In the genomic region with DNA sequence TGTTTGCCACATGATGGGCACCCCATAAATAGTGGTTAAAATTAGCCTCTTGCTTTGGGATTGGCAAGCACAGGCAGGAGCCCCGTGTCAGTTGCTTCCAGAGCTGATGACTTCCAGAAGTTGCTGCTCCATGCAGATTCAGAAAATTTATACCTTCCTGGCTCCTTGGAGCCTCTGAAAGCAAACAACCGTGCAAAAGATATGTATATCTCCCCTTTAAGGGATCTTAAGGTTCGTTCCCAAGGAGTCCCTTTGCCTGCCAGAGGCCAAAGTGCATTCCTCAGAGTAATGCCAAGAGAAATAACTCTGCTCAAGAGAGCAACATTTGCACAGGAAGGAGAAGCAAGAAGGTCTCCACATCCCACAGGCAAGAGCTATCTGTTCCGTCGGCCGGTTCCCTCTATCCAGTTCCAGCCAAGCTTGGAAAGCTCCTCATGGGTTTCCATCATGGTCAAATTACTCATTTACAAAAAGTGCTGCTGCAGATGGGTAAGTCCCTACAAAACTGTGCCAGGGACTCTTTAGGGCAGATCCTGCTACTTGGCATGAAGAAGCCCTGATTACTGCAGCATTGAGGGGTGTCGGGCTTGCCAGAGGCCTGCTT, we compare ENCODE assay signal across 11 mouse cellular contexts.
DNase-seq lines count a peak whose midpoint lies in the region; ATAC-seq and TF ChIP-seq lines count a peak whose summit lies in the region.
"Had no signal": no experiment of that assay in that cellular context is flagged by ENCODE, and none has a peak within 500 bp of the region (broad histone marks: within the 10 kb centered on the region; RNA-seq: fewer than 3 reads in every experiment).

No protein-coding gene starts in this region.

- peak overlapping the region; percentile 41; the same call in 1 of the 2 replicates for H3K27ac ChIP-seq in gastrocnemius, adult 2 months

- DNase-seq in lung, adult 18-20 months: peak; percentile 2 to 11
- no peak for DNase-seq in lung, postnatal 14 days
- DNase-seq in gastrocnemius, adult 2 months: peak; percentile 28
- DNase-seq in kidney, adult 11 months: peak; percentile 2
- peak; percentile 4 for DNase-seq in ovary, postnatal 36 days (ENCODE audit: low spot score)
- DNase-seq in left cerebral cortex, adult 11 months (ENCODE audit: low spot score): no peak
- no peak for DNase-seq in right cerebral cortex, postnatal 4 days
- DNase-seq: layer of hippocampus, postnatal 36 days; lung, postnatal 10 days; spleen, adult 18-20 months had no signal

- ATAC-seq in inflammation-experienced regulatory T-cells, adult 6 months: no peak

- intact Hi-C loops in gastrocnemius, adult 2 months (cut with DNase I): no loop called here

- TF ChIP-seq CTCF in gastrocnemius, adult 2 months (IDR thresholded peaks at IDR 0.05): no peak

- no peak overlapping the region for H3K4me3 ChIP-seq in gastrocnemius, adult 2 months

Comparison
In these comparisons a context has a peak if more than half of its experiments do, and no peak if none do; other contexts are left out.
1. DNase-seq: peak in lung, adult 18-20 months (2 of 2), gastrocnemius, adult 2 months (single experiment), kidney, adult 11 months (single experiment) and ovary, postnatal 36 days (single experiment); none in lung, postnatal 14 days (single experiment), left cerebral cortex, adult 11 months (single experiment) and right cerebral cortex, postnatal 4 days (single experiment).